Mouse (Mus musculus) T-helper 2 cell (primary cell): Measurements from ENCODE around the gene Slc16a4.

Experiments used
- in situ Hi-C: fragments of 300-600 bp; cut with MboI, MseI; formaldehyde crosslinking; loops from one replicate; pipeline ENCODE4 v1.15.1; 2025; ENCODE audit warnings: high pct_unique_total_duplicates

Slc16a4 gene

DNA sequence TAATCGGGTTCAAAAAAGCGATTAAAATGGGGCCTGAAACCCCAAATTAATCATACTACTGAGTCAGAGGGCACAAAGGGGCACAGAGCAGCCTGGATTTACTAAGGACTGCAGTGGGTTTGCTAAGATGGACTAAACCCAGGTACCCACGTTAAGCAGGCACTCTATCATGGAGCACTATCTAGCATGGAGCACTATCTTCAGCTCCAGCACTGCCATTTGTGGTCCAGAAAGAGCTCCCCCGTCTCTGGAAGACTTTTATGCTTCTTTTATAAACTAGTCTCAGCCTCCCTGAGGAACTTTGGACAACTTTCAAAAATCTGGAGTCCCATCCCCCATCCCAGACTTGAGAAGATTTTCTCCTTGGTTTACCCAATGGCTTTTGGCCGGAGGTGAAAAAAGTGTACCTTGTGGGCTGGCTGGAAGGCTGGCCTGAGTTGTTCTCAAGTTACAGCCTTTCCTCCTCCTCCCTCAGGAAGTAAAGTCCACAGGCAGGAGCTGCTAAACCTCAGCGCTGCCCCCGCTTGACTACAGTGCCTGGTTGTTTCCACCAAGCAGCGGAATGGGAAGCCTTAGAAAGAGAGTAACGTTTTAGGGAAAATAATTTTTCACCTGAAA is at the start of gene Slc16a4:
Gene Slc16a4, plus strand, starts transcription at position 467 of the 618 bp plus-strand sequence.
- in situ Hi-C loops = no loop called here

DNA sequence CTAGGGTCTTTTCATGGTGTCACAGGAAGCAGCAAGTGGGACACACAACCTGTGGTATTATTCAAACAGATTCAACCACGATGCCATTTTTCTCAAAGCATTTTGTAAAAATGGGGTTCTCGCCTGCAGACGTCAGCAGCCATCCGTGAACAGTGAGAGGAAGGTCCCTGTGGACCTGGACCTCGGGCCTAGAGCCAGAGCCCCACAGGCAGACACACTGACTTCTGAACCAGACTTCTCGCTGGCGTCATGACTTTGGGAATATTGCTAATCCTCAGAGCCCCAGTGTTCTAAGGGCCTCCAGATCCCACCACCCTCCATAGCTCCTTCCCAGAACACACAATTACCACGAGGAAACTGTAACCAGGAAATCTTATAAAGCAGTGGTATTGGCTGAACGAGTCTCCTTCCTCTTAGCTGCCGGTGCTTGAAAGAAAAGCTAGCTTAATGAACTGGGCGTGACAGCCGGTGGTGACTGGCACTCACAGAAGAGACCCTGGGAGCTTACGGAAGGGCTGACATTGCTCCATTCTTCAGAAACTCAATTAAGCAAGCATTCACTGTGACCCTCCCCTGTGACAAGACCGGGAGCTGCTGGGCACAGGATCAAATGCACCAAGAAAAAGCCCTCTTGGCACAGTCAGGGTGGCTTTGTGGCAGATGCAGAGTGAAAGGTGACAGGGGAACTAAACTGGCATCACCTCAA is 49.5 kb upstream of the Slc16a4 start:
- in situ Hi-C loops = loop anchor here (25.0 kb wide), 1 partner anchor 646 kb away; the partner anchor contains the start of genes Eps8l3 and Gstm5

- in situ Hi-C loops = loop anchor here (25.0 kb wide), 1 partner anchor 640 kb away; the partner anchor contains the start of genes Eps8l3 and Gstm5
Observed at GRCm38 (mm10) chr3:107246876-107247275, 44.2 kb upstream of the Slc16a4 start.

- in situ Hi-C loops = loop anchor here (25.0 kb wide), 1 partner anchor 638 kb away; the partner anchor contains the start of genes Eps8l3 and Gstm5
Observed at GRCm38 (mm10) chr3:107249042-107249441, 42.0 kb upstream of the Slc16a4 start.

DNA sequence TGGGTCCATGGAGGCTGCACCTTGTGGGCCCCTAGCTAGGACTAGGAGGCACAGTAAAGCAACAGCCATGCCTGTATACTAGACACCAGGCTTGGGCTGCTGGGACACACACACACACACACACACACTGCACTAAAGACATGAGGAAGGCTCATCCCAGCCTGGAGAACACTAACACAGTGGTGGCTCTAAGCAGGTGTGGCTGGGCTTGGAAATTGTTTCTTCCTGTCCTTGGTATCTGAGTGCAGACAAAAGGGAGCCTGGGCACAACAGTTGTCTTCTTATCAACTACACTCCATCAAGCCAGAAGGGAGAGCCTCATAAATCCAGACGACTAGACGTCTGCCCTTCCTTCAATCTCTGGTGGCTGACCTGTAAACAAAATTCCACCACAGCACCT is 40.7 kb upstream of the Slc16a4 start:
- in situ Hi-C loops = no loop called here

- in situ Hi-C loops = no loop called here
Observed at GRCm38 (mm10) chr3:107252035-107252434, 39.0 kb upstream of the Slc16a4 start.

GRCm38 (mm10) chr3:107253925-107254324 is 37.1 kb upstream of the Slc16a4 start:
- in situ Hi-C loops = no loop called here

GRCm38 (mm10) chr3:107255992-107256391 is 35.0 kb upstream of the Slc16a4 start:
- in situ Hi-C loops = no loop called here

GRCm38 (mm10) chr3:107256724-107257123 is 34.3 kb upstream of the Slc16a4 start:
- in situ Hi-C loops = no loop called here

GRCm38 (mm10) chr3:107257924-107258323 is 33.1 kb upstream of the Slc16a4 start:
- in situ Hi-C loops = no loop called here

DNA sequence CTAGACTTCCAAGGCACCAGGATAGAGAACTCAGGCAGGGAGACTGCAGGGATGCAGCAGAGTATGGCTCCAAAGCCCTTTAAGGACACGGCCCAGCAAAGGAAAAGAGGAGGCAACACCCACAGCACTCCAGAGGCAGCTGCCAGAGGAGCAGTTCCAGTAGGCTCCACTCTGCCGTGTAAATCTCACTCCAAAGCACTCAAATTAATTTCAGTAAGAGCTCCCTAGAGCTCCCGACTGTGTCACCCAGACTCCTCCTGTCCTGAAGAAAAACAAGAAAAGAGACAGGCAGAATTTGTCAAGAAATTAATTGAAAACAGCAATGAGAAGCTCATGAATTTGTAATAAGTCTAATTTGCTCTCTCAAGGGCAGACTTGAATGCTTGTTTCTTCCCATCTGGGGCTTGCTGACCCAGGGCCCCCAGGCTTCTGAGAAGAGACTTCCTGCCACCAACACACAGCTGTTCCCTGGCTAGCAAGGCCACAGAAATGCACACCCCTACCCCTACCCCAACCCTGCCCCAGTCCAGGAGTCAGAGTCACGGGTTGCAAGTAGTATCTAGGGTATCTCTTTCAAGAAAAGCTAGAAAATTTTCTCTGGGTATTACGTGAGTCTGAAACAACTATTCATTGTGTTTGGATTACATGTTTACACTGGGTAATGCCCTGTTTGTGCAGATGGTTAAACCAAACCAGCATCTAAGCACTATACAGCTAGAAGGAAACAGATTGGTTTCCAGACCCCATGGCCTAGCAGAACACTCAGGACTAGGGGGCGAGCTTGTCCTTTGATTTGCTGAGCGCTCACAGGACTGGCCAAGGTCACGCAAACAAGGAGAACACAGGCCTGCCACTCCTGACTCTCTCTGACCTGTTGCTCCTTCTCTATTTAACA is 29.8 kb upstream of the Slc16a4 start:
- in situ Hi-C loops = no loop called here

- in situ Hi-C loops = no loop called here
Observed at GRCm38 (mm10) chr3:107261851-107262165, 29.2 kb upstream of the Slc16a4 start.

GRCm38 (mm10) chr3:107266814-107267345 is 24.1 kb upstream of the Slc16a4 start:
- in situ Hi-C loops = no loop called here

DNA sequence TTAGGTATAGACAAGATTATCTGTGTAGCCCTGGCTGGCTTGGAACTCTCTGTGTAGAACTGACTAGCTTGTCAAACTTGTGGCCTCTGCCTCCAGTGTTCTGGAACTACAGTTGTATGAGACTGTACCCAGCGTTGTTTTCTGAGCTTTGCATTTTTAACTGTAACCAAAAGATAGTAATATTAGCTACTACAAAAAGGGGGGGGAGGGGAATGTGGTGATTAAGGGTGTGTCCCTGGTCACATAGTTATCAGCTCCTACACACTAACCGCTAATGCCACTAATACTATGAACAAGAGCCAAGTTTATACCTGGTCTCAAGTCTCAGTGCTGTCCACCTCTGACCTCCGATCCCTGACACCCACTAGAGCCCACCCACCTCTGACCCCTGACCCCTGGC is 18.6 kb upstream of the Slc16a4 start:
- in situ Hi-C loops = loop anchor here (5.0 kb wide), 1 partner anchor 175 kb away; no protein-coding TSS in a partner anchor

GRCm38 (mm10) chr3:107273820-107274219 is 17.2 kb upstream of the Slc16a4 start:
- in situ Hi-C loops = loop anchor here (5.0 kb wide), 1 partner anchor 177 kb away; no protein-coding TSS in a partner anchor

- in situ Hi-C loops = no loop called here
Observed at GRCm38 (mm10) chr3:107275351-107275750, 15.7 kb upstream of the Slc16a4 start.

DNA sequence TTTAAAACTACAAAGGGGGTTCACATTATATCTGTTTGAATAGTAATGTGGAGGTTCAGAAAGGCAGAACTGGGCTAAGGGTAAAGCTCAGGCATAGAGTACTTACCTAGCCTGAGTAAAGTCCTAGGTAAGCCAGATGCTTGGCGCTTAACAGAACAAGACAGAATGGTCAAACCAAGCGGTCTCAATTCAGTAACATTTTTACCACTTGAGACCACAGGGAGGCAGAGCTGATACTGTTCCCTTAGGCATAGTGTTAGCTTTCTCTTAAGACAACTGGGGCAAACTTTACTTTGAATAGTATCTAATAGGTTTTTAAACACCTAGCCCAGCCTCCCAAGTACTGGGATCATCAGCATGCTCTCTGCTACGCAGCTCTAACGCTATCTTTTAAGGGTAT is 15.0 kb upstream of the Slc16a4 start:
- in situ Hi-C loops = no loop called here

DNA sequence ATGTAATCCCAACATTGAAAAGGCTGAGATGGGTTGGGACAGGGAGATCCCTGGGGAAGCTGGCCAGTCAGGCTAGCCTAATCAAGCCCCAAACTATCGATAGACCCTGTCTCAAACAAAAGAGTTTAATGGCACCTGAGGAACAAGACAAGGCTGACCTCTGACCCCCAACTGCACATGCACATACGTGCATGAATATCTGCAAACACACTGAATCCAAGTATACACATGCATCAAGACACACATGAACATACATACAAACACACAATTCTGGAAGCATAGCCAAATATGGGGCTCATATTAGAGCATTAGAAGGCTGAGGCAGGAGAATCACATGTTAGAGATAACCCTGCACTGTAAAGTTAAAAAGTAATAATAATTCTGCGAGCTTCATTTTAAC is 14.4 kb upstream of the Slc16a4 start:
- in situ Hi-C loops = no loop called here

DNA sequence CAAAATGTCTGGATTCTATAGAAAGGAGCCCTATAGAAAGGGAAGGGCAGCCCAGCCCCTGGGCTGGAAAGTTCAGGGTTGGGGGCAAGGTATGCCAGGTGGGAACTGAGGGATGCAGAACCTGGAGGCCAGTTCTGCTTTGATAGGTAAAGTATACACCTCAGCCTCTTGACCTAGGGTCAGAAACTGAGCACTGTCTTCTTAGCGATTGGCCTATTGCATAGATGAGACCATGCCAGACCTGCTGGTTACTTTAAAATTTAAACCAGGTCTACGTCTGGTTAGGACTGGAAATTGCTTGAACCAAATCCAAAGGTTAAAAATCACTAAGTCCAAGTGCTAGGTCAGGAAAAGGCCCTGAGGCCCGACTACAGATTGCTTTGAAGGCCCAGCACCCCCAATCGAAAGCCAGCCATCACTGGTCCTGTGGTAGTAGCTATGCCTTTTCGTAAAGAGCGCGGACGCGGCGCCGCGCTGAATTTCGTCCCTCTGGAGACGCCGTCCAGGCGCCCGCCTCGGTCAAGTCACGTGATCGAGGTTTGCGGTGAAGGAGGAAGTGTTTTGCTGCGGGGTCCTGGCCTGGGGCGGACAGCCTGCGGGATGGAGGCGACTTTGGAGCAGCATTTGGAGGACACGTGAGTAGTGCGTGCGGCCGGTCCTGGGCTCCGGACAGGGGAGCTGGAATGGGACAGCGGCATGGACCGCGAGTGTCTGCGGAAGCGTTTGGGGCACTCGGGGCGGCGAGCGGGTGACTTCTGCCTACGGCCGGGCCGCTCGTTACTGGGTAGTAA is 12.4 kb upstream of the Slc16a4 start, which contains the start of gene Lamtor5:
Gene Lamtor5, plus strand, starts transcription at position 380 of the 791 bp plus-strand sequence.
- in situ Hi-C loops = no loop called here

GRCm38 (mm10) chr3:107286123-107286522 is 4.9 kb upstream of the Slc16a4 start:
- in situ Hi-C loops = loop anchor here (10.0 kb wide), 1 partner anchor 1251 kb away; the partner anchor contains the start of gene Chil5

GRCm38 (mm10) chr3:107287346-107287745 is 3.7 kb upstream of the Slc16a4 start:
- in situ Hi-C loops = loop anchor here (10.0 kb wide), 1 partner anchor 1253 kb away; the partner anchor contains the start of gene Chil5
